Mouse (Mus musculus) liver, embryonic 14.5 days (tissue): ENCODE results near the gene Adamts20.

ENCODE experiments used
- CTCF ChIP-seq: IDR thresholded peaks from 2 replicates; pipeline ENCODE4 v1.5.1; 2016; ENCODE audit warnings: antibody characterized with exemption, low read depth, control low read depth
- EP300 ChIP-seq: IDR thresholded peaks from 2 replicates; pipeline ENCODE4 v1.6.1; 2016; ENCODE audit warnings: antibody characterized with exemption, low read depth

GRCm38 (mm10) chr15:94236726-94237125, 228.5 kb downstream of the Adamts20 start:
- TF ChIP-seq CTCF (no peak), EP300 (no peak)
